Mouse (Mus musculus) megakaryocyte, embryonic 14.5 days (primary cell): ENCODE measurements around the gene Ugt2a1.
"Not testable (repeated sequence)": the region's sequence is repeated elsewhere in the genome, so short reads cannot be mapped to it uniquely, and the experiment has no call there.

ENCODE experiments used
- FLI1 ChIP-seq: IDR thresholded peaks from 2 replicates; pipeline ENCODE4 v1.6.1; 2012; ENCODE audit warnings: low read length, inconsistent platforms, mixed read lengths
- GATA1 ChIP-seq: IDR thresholded peaks from 3 replicates; pipeline ENCODE4 v1.6.1; 2012; ENCODE audit warnings: mixed read lengths, low read length, inconsistent platforms, borderline replicate concordance

DNA sequence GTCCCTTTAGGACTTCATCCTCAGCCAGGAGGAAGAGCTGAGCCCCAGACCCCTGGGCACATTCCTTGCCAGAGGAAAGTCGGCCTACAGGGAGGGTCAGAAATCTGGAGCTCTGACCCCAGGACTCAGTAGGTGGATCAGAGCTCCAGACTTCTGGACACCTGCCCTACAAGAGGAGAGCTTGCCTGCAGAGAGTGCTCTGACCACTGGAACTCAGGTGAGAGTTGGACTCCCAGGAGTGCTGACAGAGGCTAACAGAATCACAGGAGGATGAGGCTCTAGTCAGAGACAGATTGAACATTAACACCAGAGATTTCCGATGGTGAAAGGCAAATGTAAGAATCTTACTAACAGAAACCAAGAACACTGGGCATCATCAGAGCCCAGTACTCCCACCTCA, 32.9 kb upstream of the Ugt2a1 start:
- not testable (repeated sequence) for TF ChIP-seq GATA1, FLI1
